Mouse (Mus musculus): ENCODE results near the gene Zkscan2. TPM values are rescaled to one million over a fixed set of nuclear protein-coding genes. Genes with fewer than 3 reads are reported as not detected.

Gene Zkscan2
- total RNA-seq, 2 experiments from 2014 or later, result 20.5 to 20.9 TPM

GRCm38 (mm10) chr7:123431206-123431605 lies 69.0 kb downstream of the Zkscan2 start:
- no peak for DNase-seq

GRCm38 (mm10) chr7:123430411-123430705 lies 69.9 kb downstream of the Zkscan2 start:
- DNase-seq, result no peak

GRCm38 (mm10) chr7:123429624-123430410 lies 70.4 kb downstream of the Zkscan2 start:
- DNase-seq, result no peak

Other genes with a start within 250 kb of the Zkscan2 start
- 10 to 100 TPM; 86.7 to 91.0 TPM for gene Lcmt1, start 130.7 kb downstream of the Zkscan2 start, total RNA-seq (2021)
- gene Arhgap17, start 130.5 kb downstream of the Zkscan2 start, total RNA-seq (2021), result 10 to 100 TPM; 27.5 to 34.3 TPM
- not detected for gene Aqp8, start 38.2 kb downstream of the Zkscan2 start, total RNA-seq (2021)

Data from layer of hippocampus, postnatal 36 days (tissue).